Mouse (Mus musculus): ENCODE data around the gene Tcap.
"Not testable (repeated sequence)": the region's sequence is repeated elsewhere in the genome, so short reads cannot be mapped to it uniquely, and the experiment has no call there.

Tcap gene

DNA sequence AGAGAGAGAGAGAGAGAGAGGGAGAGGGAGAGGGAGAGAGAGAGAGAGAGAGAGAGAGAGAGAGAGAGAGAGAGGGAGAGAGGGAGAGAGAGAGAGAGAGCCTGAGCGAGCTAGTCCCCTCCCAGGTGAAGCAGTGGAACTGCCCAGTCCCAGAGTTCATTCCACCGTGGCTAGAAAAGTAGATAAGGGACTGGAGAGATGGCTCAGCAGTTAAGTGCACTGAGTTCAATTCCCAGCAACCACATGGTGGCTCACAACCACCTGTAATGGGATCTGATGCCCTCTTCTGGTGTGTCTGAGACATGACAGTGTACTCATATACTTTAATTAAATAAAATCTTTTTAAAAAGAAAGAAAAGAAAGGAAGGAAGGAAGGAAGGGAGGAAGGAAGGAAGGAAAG is 1.2 kb upstream of the Tcap start:
- DNase-seq, result not testable (repeated sequence)

DNA sequence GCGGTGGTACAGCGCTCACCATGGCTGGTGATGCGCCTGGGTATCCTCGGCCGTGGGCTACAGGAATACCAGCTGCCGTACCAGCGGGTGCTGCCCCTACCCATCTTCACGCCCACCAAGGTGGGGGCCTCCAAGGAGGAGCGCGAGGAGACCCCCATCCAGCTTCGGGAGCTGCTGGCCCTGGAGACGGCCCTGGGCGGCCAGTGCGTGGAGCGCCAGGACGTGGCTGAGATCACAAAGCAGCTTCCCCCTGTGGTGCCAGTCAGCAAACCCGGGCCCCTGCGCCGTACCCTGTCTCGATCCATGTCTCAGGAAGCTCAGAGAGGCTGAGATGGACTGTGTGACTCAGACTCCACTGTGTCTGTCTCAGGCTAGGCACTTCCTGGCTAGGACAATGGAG is 605 bp downstream of the Tcap start:
- no peak for DNase-seq

DNA sequence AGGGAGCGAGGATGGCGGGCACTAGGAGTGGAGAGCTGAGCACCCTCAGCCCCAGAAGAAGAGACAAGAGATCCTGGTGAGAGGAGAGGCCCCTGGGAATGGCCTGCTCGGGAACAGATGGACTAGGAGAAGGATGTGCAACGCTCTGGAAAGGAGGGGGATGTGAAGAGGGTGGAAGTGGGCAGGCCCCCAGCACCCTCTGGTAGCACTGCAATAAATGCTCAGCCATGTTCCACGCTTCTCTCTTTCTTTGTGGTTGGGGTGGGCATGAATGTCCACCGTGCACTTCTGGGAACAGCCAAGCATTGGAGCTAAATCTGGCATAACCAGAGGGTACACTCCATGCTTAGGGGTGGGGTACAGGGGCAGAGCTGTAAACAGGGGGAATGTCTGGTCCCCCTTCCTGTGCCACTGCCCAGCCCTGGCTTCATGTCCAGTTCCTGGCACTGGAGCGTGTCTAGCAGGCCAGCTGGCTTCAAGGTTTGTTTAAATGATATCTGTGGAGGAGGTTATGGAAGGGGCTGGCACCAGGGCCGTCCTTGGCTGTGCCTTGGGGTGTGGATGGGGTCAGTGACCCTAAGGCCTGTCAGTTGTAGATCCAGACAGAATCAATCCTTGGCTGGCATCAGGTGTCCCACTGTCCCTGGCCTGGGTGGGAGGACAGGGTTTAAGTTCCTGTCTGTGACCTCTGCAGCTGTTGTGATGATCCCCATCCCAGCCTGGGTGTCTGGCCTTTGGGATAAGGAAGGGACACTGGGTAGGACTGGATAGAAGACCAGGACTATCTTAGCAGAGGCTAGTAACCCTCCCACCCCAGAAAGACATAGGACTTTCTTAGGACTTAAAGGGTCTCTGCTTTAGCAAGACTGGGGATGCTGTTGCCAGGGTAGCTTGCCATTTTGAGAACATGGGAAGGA is 1.4 kb downstream of the Tcap start:
- no peak for DNase-seq

DNA sequence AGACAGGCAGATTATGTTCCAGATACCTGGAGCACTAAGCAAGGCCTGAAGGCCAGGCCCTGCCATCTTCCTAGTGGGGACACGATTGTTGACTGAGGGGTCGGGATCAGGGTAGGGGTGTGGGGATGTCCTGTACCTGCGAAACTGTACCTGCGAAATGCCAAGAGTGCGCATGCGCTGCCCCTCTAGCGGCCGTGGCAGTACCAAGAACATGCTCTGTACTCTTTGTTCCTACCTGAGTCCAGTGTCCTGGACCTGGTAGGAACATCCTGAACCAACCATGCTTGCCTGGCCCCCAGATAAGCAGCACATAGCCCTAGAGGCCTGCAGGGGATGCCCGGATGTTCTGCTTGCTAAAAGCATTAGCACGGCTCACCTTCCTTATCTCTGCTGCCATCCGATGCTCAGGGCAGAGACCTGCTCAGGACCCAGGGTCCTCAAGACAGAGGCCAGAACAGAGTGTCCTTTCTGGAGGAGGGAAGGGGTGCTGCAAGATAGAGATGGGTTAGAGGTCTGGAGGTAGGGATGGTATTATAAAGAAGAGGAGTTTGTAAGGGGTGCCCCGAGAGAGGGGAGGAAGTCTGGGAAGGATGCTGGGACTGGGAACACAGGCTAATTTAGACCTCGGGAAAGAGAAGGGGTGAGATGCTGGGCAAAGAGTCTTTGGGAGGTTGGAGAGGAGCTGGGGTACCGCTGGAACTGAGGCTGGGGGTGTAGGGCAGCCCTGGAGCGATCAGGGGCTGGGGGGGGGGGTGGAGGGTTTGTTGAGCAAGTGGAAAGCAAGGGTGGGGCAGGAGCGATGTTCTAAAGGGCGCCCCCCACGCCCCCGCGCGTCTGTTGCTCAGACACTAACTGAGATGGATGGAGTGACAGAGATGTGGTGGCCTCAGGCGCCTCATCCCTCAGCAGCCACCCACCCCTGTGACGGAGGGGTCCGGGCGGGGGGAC is 2.3 kb downstream of the Tcap start, which contains the start of gene Pnmt:
TSS of gene Pnmt (plus strand) at position 813 of the 948 bp plus-strand sequence.
- no peak for DNase-seq

DNA sequence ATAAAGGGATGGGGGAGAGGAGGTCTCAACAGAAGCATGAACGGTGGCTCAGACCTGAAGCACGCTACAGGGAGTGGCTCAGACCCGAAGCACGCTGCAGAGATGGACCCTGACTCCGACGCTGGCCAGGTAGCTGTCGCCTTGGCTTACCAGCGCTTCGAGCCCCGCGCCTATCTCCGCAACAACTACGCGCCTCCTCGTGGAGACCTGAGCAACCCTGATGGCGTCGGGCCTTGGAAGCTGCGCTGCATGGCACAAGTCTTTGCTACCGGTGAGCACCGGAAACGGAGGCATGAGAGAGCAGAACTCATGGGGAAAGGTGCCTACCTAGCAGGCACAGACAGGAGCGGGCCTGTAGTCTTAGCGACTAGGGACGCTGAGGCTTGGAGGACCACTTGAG is 3.0 kb downstream of the Tcap start:
- no peak for DNase-seq

DNA sequence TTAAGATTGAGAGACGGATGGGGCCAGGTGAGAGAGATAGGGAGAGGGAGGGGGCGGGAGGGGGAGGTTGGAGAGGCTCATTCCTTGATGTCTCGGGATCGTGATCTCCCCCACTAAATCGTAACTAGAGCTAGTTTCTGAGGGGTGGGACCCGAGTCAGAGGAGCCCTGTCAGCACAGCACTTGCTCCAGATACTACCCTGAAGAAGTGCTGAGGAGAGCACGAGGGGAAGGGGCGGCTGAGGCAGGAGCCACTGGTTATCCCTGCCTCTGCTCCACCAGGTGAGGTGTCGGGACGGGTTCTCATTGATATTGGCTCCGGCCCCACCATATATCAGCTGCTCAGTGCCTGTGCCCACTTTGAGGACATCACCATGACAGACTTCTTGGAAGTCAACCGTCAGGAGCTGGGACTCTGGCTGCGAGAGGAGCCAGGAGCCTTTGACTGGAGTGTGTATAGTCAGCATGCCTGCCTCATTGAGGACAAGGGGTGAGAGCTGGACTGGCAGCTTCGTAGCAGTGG is 3.5 kb downstream of the Tcap start:
- no peak for DNase-seq

DNA sequence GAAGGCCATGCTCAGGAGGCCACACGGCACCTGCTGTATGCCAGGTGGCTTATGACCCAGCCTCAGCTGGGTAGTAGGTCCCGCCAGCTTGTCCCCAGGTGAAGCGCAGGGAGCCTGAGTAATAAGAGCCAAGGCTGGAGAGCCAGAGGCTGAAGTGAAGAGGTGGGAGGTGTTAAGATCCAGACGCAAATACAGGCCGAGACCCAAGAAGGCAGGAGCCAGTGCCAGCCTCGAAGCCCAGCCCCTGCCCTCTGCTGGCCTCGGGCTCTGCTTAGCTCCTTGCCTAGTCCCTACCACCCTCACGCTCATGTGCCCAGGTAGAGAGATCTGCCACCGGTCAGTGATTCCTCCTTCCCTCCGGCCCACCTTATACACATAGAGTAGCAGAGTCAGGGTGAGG is 4.7 kb downstream of the Tcap start:
- no peak for DNase-seq

DNA sequence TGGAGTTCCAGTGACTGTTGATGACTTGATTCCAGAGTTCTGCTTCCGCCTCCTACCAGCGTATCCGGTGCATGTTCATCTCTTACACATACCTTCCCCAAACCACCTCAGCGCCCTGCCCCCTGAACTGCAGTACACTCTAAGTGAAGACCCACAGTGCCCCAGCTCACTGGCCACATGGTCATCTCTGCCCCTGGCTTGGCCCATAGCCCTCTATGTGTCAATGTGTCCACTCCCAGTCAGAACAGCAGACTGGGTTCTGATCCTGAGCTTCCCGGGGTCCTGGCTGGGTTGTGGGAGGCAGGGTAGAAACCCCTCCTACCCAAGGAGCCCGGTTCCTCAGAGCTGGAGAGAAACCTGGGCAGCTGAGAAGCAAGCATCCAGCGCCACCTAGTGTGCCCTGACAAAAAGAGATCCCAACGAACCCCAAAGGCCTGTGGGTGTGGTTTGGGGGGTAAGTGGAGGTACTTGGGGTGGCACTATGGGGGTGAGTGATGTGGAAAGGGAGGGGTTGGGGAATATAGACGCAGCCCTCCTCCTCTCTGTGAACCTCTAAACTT is 5.7 kb downstream of the Tcap start:
- DNase-seq, result peak; percentile 78

DNA sequence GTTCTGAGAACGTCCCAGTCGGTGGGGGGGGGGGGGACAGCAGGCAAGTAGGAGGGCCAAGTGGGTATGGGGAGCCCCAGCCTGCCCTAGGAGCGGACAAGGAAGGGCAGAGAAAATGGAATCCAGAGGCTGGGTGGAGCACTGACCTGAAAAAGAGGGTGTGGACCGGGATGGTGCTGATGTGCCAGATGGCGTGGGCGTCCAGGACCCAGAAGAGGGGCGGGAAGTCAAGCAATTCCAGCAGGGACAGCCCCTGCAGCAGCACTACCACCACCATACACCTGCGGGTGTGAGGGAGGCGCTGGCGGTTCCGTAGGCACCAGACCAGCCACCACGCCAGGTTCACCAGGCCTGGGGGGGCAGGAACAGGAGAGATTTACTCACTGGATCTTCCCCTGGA is 6.5 kb downstream of the Tcap start:
- no peak for DNase-seq

DNA sequence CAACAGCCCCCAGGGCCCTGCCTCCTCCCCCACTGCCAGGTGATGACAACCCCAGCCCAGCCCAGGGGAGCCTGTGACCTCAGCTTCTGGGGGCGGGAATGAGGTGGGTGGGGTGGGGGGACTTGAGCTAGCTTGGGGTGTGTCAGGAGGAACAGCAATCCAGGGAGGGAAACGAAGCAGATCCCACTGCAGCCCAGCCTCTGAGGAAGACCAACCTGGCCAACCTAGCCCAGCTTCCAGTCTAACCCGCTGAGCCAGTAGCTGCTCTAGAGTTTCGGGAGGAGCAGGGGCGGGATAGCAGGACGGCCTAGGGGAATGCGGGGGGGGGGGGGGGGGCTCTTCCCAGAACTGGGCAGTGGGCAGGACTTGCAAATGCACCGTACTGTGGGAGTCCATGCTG is 8.4 kb downstream of the Tcap start:
- no peak for DNase-seq

DNA sequence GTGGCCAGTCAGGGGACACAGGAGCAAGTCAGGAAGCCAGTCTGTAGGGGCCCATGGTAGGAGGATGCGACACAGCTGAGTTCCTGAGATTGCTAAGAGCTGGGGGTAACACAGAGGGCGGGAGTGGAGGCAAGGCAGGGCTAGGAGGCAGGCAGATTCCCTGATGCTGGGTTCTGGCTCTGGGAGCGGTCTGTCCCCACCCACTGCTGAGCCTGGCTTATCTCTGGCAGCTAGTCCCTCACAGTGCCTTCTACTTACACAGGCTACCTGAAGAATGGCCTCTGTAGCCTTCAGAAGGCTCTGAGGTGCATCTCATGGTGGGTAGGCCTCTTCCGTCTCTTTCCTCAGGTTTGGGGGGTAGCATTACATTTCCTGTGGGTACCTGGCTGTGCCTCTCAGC is 9.0 kb downstream of the Tcap start:
- DNase-seq, result no peak

DNA sequence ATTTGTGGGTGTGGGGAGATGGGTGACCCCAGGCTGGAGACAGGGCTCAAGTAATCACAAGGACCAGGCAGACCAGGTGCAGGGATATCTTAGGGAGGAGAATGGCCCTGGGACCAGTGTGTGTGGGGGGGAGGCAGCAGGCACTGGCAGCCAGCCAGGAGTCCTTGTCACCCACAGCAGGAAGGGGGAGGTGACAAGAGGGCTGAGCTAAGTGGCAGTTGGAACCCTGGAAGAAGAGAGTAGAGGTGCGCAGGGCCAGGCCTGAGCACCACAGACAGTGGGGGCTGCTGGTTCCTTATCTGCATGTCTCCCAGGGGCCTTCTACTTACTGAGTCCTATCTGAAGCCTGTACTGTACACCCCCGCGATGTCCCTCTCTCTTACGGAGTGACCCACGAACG is 9.7 kb downstream of the Tcap start:
- no peak for DNase-seq

DNA sequence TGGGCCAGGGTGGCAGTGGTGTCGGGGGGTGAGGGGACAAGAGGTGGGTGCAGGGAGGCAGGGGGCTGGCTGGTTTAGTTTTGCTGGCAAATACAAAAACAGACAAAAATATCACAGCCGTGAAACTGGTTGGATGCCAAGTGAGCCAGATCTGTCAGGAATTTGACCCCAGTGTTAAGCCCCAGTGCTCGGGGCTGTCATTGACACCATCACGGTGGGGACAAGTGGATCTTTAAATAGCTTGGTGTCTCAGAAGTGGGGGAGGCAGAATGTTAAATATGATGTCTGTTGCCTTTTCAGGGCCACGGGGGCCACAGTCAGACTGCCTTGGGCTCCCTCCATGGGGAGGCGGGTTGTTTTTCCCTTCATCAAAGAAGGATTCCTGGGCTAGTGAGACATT is 10.7 kb downstream of the Tcap start:
- DNase-seq, result no peak

DNA sequence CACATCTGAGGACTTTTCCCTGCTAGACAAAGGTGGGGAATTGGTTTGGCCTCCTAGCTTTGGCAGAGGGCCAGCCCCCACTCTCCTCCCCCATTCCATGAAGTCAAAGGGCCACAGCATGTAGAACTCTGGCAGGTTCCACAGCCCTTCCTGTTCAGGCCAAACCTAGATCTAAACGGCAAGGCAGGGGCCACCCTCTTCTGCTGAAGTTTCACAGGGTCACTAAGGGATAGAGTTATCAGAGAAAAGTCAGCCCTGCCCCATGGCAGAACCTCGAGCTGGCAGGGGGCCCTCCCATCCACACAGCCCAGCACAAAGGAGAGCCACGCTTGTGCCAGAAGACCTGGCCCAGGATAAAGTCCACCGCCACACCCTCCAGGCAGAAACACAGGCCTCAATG is 11.4 kb downstream of the Tcap start:
- no peak for DNase-seq

DNA sequence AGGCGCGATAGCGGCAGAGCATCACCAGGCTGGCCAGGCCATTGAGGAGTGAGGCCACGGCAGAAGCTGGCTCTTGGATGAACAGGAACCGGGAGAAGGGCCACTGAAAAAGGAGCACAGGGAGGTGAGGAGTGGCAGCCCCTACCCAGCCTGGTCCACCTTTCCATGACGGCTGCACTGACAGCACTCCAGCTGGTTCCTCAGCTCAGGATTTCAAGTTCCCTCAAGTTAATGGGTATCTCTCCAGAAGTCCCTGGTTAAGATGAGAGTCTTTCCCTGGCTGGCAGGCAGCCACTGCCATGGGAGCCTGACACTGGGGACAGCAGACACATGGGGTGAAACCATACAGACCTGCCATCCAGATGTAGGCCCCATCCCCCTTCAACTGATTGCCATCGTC is 14.3 kb downstream of the Tcap start:
- no peak for DNase-seq

DNA sequence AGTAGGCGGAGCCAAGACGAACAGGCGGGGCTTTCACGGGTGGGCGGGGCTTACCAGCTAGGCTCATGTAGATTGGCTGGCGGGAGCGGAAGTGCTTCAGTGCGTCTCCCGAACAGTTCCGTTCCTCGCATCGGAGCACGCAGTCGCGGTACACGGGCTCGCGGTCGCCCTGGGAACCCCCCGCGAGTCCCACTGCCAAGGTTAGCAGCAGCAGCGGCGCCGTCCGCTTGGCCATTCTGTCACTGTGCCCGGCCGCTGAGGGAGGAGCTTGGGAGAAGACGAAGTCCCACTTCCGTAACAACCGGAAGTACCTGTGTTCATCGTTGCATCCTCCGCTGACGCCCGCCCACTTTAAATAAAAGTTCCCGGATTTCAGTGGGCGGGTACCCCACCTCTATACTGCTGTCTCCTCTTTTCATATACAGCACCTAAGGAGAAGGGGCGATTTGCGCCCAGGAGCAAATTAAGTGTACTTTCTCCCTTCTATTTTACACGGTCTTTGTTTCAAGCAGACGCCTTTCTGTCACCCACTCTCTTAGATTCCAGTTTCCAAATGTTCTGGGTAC is 16.6 kb downstream of the Tcap start, which contains the start of gene Pgap3:
TSS of gene Pgap3 (minus strand) at position 330 of the 566 bp plus-strand sequence.
- DNase-seq, result peak; percentile 88

DNA sequence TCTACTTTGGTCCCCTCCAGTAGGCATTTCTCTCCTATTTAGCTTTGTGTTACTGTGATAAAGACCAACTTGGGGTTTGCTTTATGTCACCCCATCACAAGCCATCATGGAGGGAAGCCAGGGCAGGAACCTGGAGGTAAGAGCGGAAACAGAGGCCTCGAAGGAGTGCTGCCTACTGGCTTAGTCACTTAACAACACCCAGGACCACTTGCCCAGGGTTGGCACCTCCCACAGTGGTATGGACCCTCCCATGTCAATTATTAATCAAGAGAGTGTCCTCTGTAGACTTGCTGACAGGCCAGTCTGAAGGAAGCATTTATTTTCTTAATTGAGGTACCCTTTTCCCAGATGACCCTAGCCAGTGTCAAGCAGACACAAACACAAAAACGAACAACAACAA is 17.2 kb downstream of the Tcap start:
- no peak for DNase-seq

DNA sequence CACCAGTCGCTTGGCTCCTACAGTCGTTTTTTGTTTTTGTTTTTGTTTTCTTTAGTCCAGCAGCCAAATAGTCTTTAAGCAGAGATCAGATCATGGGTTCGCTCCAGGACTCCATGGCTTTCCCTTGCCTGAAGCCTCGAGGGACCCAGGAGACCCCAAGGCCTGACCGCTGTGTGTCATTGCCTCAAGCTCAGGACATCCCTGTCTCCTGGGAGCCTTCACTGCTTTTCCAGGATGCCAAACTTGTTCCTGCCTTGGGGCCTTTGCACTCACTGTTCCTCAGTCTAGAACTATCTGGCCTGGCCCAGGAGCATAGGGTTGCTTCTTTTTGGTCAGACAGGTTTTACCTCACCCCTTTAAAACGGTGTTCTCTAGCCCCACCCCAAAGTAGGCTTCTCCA is 23.0 kb downstream of the Tcap start:
- no peak for DNase-seq

DNA sequence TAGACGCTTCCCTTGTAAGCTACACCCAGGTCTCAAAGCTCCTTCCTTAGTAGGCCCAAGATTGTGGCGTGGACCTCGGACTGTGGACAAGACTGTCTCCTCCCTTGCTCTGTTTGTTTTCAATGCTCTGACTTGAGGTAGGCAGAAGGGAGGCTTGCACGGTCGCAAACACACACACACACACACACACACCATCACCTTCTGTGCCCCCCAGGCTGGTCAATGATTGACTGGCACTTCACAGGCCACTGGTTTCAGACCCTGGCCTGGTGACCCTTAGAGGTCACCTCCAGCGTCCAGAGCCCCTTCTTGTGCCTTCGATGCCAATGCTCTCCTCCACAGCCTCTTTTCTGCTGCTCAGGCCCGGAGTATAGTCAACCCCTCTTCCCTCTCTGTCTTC is 25.3 kb downstream of the Tcap start:
- DNase-seq, result no peak

DNA sequence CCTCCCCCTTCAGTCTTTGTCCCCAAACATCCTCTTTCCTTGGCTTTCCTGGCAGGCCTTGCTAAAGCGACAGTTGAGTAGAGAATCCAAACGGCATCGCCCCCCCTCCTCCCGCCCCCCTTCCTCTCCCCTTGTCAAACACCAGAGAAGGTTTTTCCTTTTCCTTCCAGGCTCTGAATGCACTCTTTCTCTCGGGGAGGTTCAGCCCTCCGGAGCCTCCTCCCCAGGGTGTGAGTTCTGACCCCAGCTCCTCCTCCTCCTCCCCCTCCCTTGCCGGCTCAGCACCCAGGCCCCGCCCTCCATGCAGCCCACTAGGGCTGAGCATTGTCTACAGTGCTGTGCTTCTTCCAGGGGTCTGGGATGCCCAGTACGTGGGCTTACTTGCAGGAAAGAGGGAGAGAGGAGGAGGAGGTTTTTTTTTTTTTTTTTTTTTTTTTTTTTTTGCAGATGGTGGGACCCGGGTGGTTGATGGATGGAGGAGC is 25.8 kb downstream of the Tcap start:
- DNase-seq, result no peak

DNA sequence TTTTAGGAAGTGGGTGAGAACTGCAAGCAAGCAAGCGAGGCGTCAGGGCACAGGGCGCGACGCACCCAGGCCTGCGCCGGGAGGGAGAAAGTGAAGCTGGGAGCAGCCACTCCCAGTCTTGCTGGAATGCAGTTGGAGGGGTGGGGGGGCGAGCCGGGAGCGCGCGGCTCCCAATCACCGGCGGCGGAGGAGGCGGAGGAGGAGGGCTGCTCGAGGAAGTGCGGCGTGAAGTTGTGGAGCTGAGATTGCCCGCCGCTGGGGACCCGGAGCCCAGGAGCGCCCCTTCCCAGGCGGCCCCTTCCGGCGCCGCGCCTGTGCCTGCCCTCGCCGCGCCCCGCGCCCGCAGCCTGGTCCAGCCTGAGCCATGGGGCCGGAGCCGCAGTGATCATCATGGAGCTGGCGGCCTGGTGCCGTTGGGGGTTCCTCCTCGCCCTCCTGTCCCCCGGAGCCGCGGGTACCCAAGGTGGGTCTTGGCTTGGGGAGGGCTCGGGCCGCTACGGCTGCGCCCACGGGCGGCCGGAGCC is 28.7 kb downstream of the Tcap start, which contains the start of gene Erbb2:
TSS of gene Erbb2 (plus strand) at position 198 of the 524 bp plus-strand sequence.
- DNase-seq, result no peak

DNA sequence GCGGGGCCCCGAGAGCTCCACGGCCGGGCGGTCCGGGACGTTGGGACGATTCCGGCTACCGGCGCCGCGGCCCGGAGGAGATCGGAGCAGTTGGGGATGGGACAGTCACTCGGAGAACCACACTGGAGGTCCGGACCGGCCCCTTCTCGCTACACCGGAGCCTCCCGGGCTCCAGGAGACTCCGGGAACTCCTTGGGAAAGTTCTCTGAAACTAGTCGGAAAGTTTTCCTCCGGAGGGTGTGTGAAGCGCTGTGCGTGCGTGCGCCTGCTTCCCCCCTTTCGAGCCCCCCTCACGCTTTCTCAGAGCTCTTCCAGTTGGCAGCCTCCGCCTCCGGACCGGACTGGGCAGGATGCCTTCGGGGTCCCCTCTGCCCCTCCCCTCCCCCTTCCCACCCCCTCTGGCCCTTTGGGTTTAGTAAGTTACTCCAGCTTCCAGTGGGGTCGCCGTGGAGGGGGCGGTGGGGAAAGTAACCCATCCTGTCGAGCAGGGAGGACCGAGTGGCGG is 29.2 kb downstream of the Tcap start:
- DNase-seq, result no peak

Data from right cerebral cortex, adult 18-20 months (tissue).